ENCODE assay signal across 19 mouse cellular contexts in genomic region chr6:113292938-113293337, GRCm38 (mm10). TPM values are rescaled to one million over a fixed set of nuclear protein-coding genes. Genes with fewer than 3 reads are reported as not detected.
DNase-seq lines count a peak whose midpoint lies in the region; ATAC-seq and TF ChIP-seq lines count a peak whose summit lies in the region.
"Had no signal": no experiment of that assay in that cellular context is flagged by ENCODE, and none has a peak within 500 bp of the region (broad histone marks: within the 10 kb centered on the region; RNA-seq: fewer than 3 reads in every experiment).

No protein-coding gene starts in this region.

- no peaks in the 10 kb centered on the region for H3K27me3 ChIP-seq in heart, postnatal 0 days (ENCODE audit: control insufficient read depth, insufficient read depth, low read length)
- no peaks in the 10 kb centered on the region for H3K27me3 ChIP-seq in Patski
- H3K27me3 ChIP-seq: forebrain, embryonic 15.5 days; hindbrain, embryonic 15.5 days had no signal

- no peak for TF ChIP-seq EP300 in heart, postnatal 0 days (IDR thresholded peaks at IDR 0.05; ENCODE audit: low read depth)

- no peak overlapping the region for H3K9ac ChIP-seq in heart, postnatal 0 days (replicated peaks; ENCODE audit: low read depth, low read length)
- H3K9ac ChIP-seq: embryonic facial prominence, embryonic 12.5 days; forebrain, embryonic 15.5 days; hindbrain, embryonic 15.5 days had no signal

- in situ Hi-C loops in Patski (cut with MboI; ENCODE audit: low pct_unique_long_range_greater_than_20kb) = no loop called here

- H3K4me3 ChIP-seq in heart, postnatal 0 days (ENCODE audit: low read depth, low read length) = no peak overlapping the region
- H3K4me3 ChIP-seq: embryonic facial prominence, embryonic 12.5 days; forebrain, embryonic 15.5 days; heart, adult 2 months; hindbrain, embryonic 15.5 days had no signal

- H3K36me3 ChIP-seq in heart, postnatal 0 days (replicated peaks; ENCODE audit: control insufficient read depth, insufficient read depth, low read length) = no peaks in the 10 kb centered on the region
- H3K36me3 ChIP-seq: embryonic facial prominence, embryonic 12.5 days; forebrain, embryonic 15.5 days; hindbrain, embryonic 15.5 days had no signal

- ATAC-seq in heart, postnatal 0 days (ENCODE audit: insufficient read depth, low read depth) = peak; percentile 51; the same call in 1 of the 2 replicates
- peak; percentile 34 for ATAC-seq in Patski
- ATAC-seq: forebrain, embryonic 15.5 days; intestine, embryonic 16.5 days had no signal

- TF ChIP-seq CTCF in heart, postnatal 0 days (IDR thresholded peaks at IDR 0.05; ENCODE audit: low read depth) = no peak
- TF ChIP-seq CTCF in Patski (IDR thresholded peaks at IDR 0.05) = no peak

- no peaks in the 10 kb centered on the region for H3K9me3 ChIP-seq in heart, postnatal 0 days (replicated peaks; ENCODE audit: control insufficient read depth, low read length)
- H3K9me3 ChIP-seq: embryonic facial prominence, embryonic 12.5 days; forebrain, embryonic 15.5 days; hindbrain, embryonic 15.5 days had no signal

- peak; percentile 21 to 54 for DNase-seq in adrenal gland, postnatal 36 days
- DNase-seq in adrenal gland, adult 18-20 months (ENCODE audit: low spot score in 2 of 2) = no peak
- no peak for DNase-seq in heart, postnatal 0 days (ENCODE audit: low spot score)
- DNase-seq in heart, postnatal 4 days = no peak
- DNase-seq in Patski (ENCODE audit: low read depth, low spot score) = no peak
- no peak for DNase-seq in thymus, postnatal 0 days (ENCODE audit: low spot score)
- no peak for DNase-seq in ovary, adult 18-20 months (ENCODE audit: low spot score)
- DNase-seq: cerebellum, adult 11 months; cerebellum, adult 8-10 months; cerebellum, postnatal 14 days; gastrocnemius, postnatal 36 days; heart, adult 2 months; kidney, adult 2 months had no signal

- WGBS in heart, postnatal 0 days = 26% methylated on average over 5 of the region's 5 CpGs

- CTCF ChIA-PET in Patski (lab: Charles Lee) = interaction anchor here (1.1 to 1.5 kb wide), 2 partner anchors 8 to 9 kb away, joined by 3 to 4 read pairs; no protein-coding TSS in a partner anchor

- POLR2A ChIA-PET in Patski (lab: Charles Lee) = no interaction called here

- H3K4me2 ChIP-seq in heart, postnatal 0 days (ENCODE audit: low read depth, low read length) = no peak overlapping the region
- H3K4me2 ChIP-seq: embryonic facial prominence, embryonic 12.5 days; forebrain, embryonic 15.5 days; hindbrain, embryonic 15.5 days had no signal

- H3K4me1 ChIP-seq in heart, postnatal 0 days (ENCODE audit: control insufficient read depth, insufficient read depth) = no peaks in the 10 kb centered on the region
- H3K4me1 ChIP-seq: embryonic facial prominence, embryonic 12.5 days; forebrain, embryonic 15.5 days; hindbrain, embryonic 15.5 days had no signal

- no peak overlapping the region for H3K27ac ChIP-seq in heart, postnatal 0 days (ENCODE audit: low read depth)
- H3K27ac ChIP-seq: embryonic facial prominence, embryonic 12.5 days; forebrain, embryonic 15.5 days; heart, adult 2 months; hindbrain, embryonic 15.5 days had no signal

RNA-seq across cellular contexts. Expression of gene Cpne9, which starts 10.8 kb away (rescaled TPM):
- 1 to 10 TPM; 1.1 TPM for total RNA-seq in adrenal gland, postnatal 36 days (2021)
- total RNA-seq in adrenal gland, adult 18-20 months (2021) = 1 to 10 TPM; 2.8 to 4.4 TPM
- not detected in 2 replicates for total RNA-seq in heart, postnatal 0 days (2014; rRNA removed; ENCODE audit: low replicate concordance)
- 0.04 TPM in 1 of 2 replicates, not detected in the other for polyA plus RNA-seq in heart, postnatal 0 days (2015; fragmentation: Nextera tagmentation; extraction: Ambion mirVana)
- total RNA-seq in heart, postnatal 4 days (2021) = not detected
- polyA plus RNA-seq in Patski (2021) = 0.19 TPM
- 0.14 and 0.48 TPM in 2 replicates for polyA plus RNA-seq in thymus, postnatal 0 days (2015; fragmentation: Nextera tagmentation; extraction: Ambion mirVana)
- total RNA-seq: gastrocnemius, adult 8-10 months; gastrocnemius, postnatal 36 days; heart, postnatal 25 days had no signal
- polyA plus RNA-seq: intestine, embryonic 16.5 days had no signal

RNA-seq across cellular contexts. Expression of gene Brpf1, which starts 14.0 kb away (rescaled TPM):
- 10 to 100 TPM; 25.2 to 27.2 TPM for total RNA-seq in adrenal gland, postnatal 36 days (2021)
- total RNA-seq in adrenal gland, adult 18-20 months (2021) = 10 to 100 TPM; 25.4 to 26.4 TPM
- 15.2 and 16.8 TPM in 2 replicates for total RNA-seq in heart, postnatal 0 days (2014; rRNA removed; ENCODE audit: low replicate concordance)
- polyA plus RNA-seq in heart, postnatal 0 days (2015; fragmentation: Nextera tagmentation; extraction: Ambion mirVana) = 5.1 and 6.4 TPM in 2 replicates
- total RNA-seq in heart, postnatal 4 days (2021) = 10 to 100 TPM; 21.8 to 23.8 TPM
- polyA plus RNA-seq in Patski (2021) = 29.4 TPM
- polyA plus RNA-seq in thymus, postnatal 0 days (2015; fragmentation: Nextera tagmentation; extraction: Ambion mirVana) = 19.8 and 20.5 TPM in 2 replicates

RNA-seq across cellular contexts. Expression of gene Ogg1, which starts 33.8 kb away (rescaled TPM):
- total RNA-seq in adrenal gland, postnatal 36 days (2021) = 10 to 100 TPM; 14.0 to 15.4 TPM
- total RNA-seq in adrenal gland, adult 18-20 months (2021) = 10 to 100 TPM in 1 of 2 experiments, 1 to 10 TPM in 1; 10.0 to 10.3 TPM
- total RNA-seq in heart, postnatal 0 days (2014; rRNA removed; ENCODE audit: low replicate concordance) = 8.0 and 12.6 TPM in 2 replicates
- polyA plus RNA-seq in heart, postnatal 0 days (2015; fragmentation: Nextera tagmentation; extraction: Ambion mirVana) = 6.4 and 7.0 TPM in 2 replicates
- 1 to 10 TPM; 5.2 to 6.2 TPM for total RNA-seq in heart, postnatal 4 days (2021)
- polyA plus RNA-seq in Patski (2021) = 26.2 TPM
- 14.1 and 14.3 TPM in 2 replicates for polyA plus RNA-seq in thymus, postnatal 0 days (2015; fragmentation: Nextera tagmentation; extraction: Ambion mirVana)

RNA-seq across cellular contexts. Expression of gene Camk1, which starts 50.8 kb away (rescaled TPM):
- total RNA-seq in adrenal gland, postnatal 36 days (2021) = 10 to 100 TPM; 46.4 to 53.9 TPM
- total RNA-seq in adrenal gland, adult 18-20 months (2021) = 10 to 100 TPM; 53.1 to 55.4 TPM
- total RNA-seq in heart, postnatal 0 days (2014; rRNA removed; ENCODE audit: low replicate concordance) = 105 and 115 TPM in 2 replicates
- 94.5 and 98.4 TPM in 2 replicates for polyA plus RNA-seq in heart, postnatal 0 days (2015; fragmentation: Nextera tagmentation; extraction: Ambion mirVana)
- 10 to 100 TPM; 73.5 to 73.7 TPM for total RNA-seq in heart, postnatal 4 days (2021)
- polyA plus RNA-seq in Patski (2021) = 130 TPM
- polyA plus RNA-seq in thymus, postnatal 0 days (2015; fragmentation: Nextera tagmentation; extraction: Ambion mirVana) = 10.9 and 12.7 TPM in 2 replicates

RNA-seq across cellular contexts. Expression of gene Mtmr14, which starts 55.3 kb away (rescaled TPM):
- 10 to 100 TPM; 19.7 to 30.1 TPM for total RNA-seq in adrenal gland, postnatal 36 days (2021)
- 10 to 100 TPM; 18.2 to 18.4 TPM for total RNA-seq in adrenal gland, adult 18-20 months (2021)
- 26.9 and 49.5 TPM in 2 replicates for total RNA-seq in heart, postnatal 0 days (2014; rRNA removed; ENCODE audit: low replicate concordance)
- polyA plus RNA-seq in heart, postnatal 0 days (2015; fragmentation: Nextera tagmentation; extraction: Ambion mirVana) = 14.3 and 17.5 TPM in 2 replicates
- total RNA-seq in heart, postnatal 4 days (2021) = 10 to 100 TPM; 12.2 to 12.8 TPM
- 34.8 TPM for polyA plus RNA-seq in Patski (2021)
- polyA plus RNA-seq in thymus, postnatal 0 days (2015; fragmentation: Nextera tagmentation; extraction: Ambion mirVana) = 37.5 and 37.7 TPM in 2 replicates

Comparison
In these comparisons a context has a peak if more than half of its experiments do, and no peak if none do; other contexts are left out.
1. DNase-seq: peak in adrenal gland, postnatal 36 days (2 of 2); none in adrenal gland, adult 18-20 months (0 of 2), heart, postnatal 0 days (single experiment), heart, postnatal 4 days (single experiment), Patski (single experiment), thymus, postnatal 0 days (single experiment) and ovary, adult 18-20 months (single experiment).